Mouse (Mus musculus): Measurements from ENCODE around the gene Relt. TPM values are rescaled to one million over a fixed set of nuclear protein-coding genes. Genes with fewer than 3 reads are reported as not detected.

Relt gene
- polyA plus RNA-seq, 1 experiment from 2014 or later, result 5.0 TPM

DNA sequence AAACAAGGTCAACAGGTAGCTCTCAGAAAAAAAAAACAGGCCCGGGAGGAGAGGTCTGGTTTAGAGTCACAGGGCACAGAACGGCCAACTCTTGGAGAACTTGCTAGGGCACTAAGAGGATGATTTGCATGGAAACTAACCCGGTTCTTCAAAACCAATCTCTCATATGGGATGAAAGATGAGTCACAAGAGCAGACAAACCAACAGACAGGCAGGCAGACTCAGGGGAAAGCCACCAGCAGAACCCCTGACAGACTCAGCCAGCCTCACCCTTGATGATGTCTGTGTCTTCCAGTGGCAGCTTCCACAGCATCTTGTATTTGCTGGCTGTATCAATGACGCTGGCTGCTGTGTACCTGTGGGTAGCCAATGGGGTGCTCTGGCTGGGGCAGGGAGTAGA is 18.7 kb upstream of the Relt start:
- H3K27ac ChIP-seq (ENCODE audit: low read length), result no peak overlapping the region
- no peak overlapping the region for H3K4me2 ChIP-seq (ENCODE audit: low read depth, low read length)
- no peak overlapping the region for H3K9ac ChIP-seq (ENCODE audit: low read length)
- H3K4me3 ChIP-seq (ENCODE audit: low read length), result no peak overlapping the region
- no peak for ATAC-seq (replicated peaks; ENCODE audit: extremely low read depth, insufficient read depth, low FRiP score)
- peaks cover 62% of the 10 kb centered on the region for H3K36me3 ChIP-seq (ENCODE audit: control insufficient read depth, insufficient read depth)
- 80% methylated on average over 4 of the region's 4 CpGs for WGBS
- no peaks in the 10 kb centered on the region for H3K27me3 ChIP-seq (ENCODE audit: control insufficient read depth, insufficient read depth, low read length)
- H3K4me1 ChIP-seq (ENCODE audit: control insufficient read depth, insufficient read depth, low read length), result 0 out of 2 replicates have a peak, but pooled peaks cover 4% of the 10 kb centered on the region
- H3K9me3 ChIP-seq (replicated peaks; ENCODE audit: control insufficient read depth, low read length), result no peaks in the 10 kb centered on the region

DNA sequence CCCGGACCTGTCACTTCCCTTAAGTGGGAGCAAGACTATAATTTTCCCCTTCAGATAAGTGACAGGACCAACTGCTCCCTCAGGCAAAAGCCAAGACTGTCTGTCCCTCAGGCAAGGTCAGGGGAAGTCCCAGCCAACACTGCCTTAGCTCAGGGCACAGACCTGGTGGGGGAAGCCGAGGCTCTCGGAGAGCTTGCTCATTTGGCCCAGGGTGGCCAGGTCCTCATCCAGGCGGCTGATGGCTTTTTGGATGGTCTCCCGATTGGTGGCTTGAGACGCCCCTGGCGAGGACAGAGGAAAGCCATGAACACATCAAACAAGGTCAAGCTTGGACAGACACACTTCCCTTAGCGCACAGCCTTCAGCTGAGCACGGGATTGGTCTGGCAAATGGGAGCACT is 18.3 kb upstream of the Relt start:
- no peaks in the 10 kb centered on the region for H3K27me3 ChIP-seq (ENCODE audit: control insufficient read depth, insufficient read depth, low read length)
- no peak overlapping the region for H3K4me3 ChIP-seq (ENCODE audit: low read length)
- WGBS, result 79% methylated on average over 9 of the region's 9 CpGs
- H3K4me1 ChIP-seq (ENCODE audit: control insufficient read depth, insufficient read depth, low read length), result 0 out of 2 replicates have a peak, but pooled peaks cover 5% of the 10 kb centered on the region
- H3K9ac ChIP-seq (ENCODE audit: low read length), result no peak overlapping the region
- peaks cover 63% of the 10 kb centered on the region for H3K36me3 ChIP-seq (ENCODE audit: control insufficient read depth, insufficient read depth)
- no peaks in the 10 kb centered on the region for H3K9me3 ChIP-seq (replicated peaks; ENCODE audit: control insufficient read depth, low read length)
- H3K4me2 ChIP-seq (ENCODE audit: low read depth, low read length), result no peak overlapping the region
- ATAC-seq (replicated peaks; ENCODE audit: extremely low read depth, insufficient read depth, low FRiP score), result no peak
- no peak overlapping the region for H3K27ac ChIP-seq (ENCODE audit: low read length)

DNA sequence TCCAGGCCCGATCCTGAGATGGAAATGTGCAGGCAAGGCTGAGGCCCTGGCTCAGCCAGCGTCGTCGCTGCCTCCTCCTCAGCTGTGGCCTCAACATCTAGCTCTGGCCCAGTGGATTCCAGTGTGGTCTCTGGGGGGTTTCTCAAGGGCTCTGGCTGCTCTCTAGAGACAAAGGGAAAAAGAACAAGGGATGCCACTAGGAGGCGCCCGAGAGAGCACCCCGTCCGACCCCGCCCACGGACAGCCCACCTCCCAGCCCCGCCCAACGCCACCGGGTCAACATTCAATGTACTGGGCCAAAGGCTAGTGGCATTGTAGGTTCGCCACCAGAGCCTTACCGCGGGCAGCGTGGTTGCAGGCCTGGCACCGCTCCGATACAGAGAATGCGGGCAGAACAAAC is 16.3 kb upstream of the Relt start:
- no peak overlapping the region for H3K9ac ChIP-seq (ENCODE audit: low read length)
- no peak overlapping the region for H3K4me2 ChIP-seq (ENCODE audit: low read depth, low read length)
- H3K36me3 ChIP-seq (ENCODE audit: control insufficient read depth, insufficient read depth), result peaks cover 64% of the 10 kb centered on the region
- 0 out of 2 replicates have a peak overlapping the region, but pooled peaks have one; percentile 4 for H3K4me3 ChIP-seq (ENCODE audit: low read length)
- H3K4me1 ChIP-seq (ENCODE audit: control insufficient read depth, insufficient read depth, low read length), result peaks cover 10% of the 10 kb centered on the region; the same call in 1 of the 2 replicates
- no peaks in the 10 kb centered on the region for H3K27me3 ChIP-seq (ENCODE audit: control insufficient read depth, insufficient read depth, low read length)
- no peaks in the 10 kb centered on the region for H3K9me3 ChIP-seq (replicated peaks; ENCODE audit: control insufficient read depth, low read length)
- no peak overlapping the region for H3K27ac ChIP-seq (ENCODE audit: low read length)
- ATAC-seq (replicated peaks; ENCODE audit: extremely low read depth, insufficient read depth, low FRiP score), result no peak; the same call in 1 of the 2 replicates
- WGBS, result 24% methylated on average over 20 of the region's 20 CpGs

DNA sequence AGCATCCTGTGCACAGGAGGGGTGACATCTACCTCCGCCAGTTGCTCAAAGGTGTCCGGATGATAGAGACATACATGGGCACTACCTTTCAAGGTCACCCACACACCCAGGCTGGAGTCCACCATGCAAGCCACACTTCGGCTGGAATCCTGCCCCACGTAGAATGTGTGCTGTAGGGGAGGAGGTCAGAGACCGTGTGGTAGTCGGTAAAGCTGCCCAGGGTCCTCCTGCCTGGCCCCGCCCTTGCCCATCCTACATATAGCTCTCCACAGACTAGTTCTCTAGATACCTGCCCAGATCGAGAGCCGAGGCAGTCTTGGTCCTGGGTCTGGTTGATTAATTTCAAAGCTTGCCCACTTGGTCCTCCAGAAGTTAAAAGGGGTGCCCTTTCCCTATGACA is 13.5 kb upstream of the Relt start:
- ATAC-seq (replicated peaks; ENCODE audit: extremely low read depth, insufficient read depth, low FRiP score), result no peak
- Histone ChIP-seq H3K27ac (ENCODE audit: low read length) (no peak overlapping the region; the same call in 1 of the 2 replicates), H3K4me2 (ENCODE audit: low read depth, low read length) (no peak overlapping the region), H3K9me3 (replicated peaks; ENCODE audit: control insufficient read depth, low read length) (no peaks in the 10 kb centered on the region), H3K4me3 (ENCODE audit: low read length) (no peak overlapping the region), H3K27me3 (ENCODE audit: control insufficient read depth, insufficient read depth, low read length) (no peaks in the 10 kb centered on the region), H3K9ac (ENCODE audit: low read length) (no peak overlapping the region), H3K4me1 (ENCODE audit: control insufficient read depth, insufficient read depth, low read length) (peaks cover 12% of the 10 kb centered on the region; the same call in 1 of the 2 replicates), H3K36me3 (ENCODE audit: control insufficient read depth, insufficient read depth) (peaks cover 55% of the 10 kb centered on the region)
- WGBS, result 76% methylated on average over 9 of the region's 9 CpGs

DNA sequence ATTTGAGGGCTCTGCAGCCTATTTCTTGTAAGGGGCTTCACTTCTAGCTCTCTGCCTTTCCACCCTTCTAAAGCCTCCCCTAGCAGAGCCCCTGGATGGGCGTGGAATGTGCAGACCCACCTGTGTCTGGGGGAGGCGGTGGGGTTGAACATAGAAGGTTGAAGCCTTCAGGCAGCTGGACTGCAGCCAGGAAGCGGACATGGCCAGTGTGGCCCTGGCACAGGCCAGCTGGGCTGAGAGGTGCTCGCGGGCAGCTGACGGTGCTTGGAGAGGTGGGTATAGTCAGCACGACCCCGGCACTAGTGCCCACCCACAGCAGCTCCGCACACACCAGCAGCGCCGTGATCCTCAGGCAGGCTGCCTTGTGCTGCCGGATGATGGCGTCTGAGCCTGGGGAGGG is 13.0 kb upstream of the Relt start:
- no peak for ATAC-seq (replicated peaks; ENCODE audit: extremely low read depth, insufficient read depth, low FRiP score)
- Histone ChIP-seq H3K9ac (ENCODE audit: low read length) (no peak overlapping the region), H3K36me3 (ENCODE audit: control insufficient read depth, insufficient read depth) (peaks cover 51% of the 10 kb centered on the region), H3K4me3 (ENCODE audit: low read length) (no peak overlapping the region), H3K9me3 (replicated peaks; ENCODE audit: control insufficient read depth, low read length) (no peaks in the 10 kb centered on the region), H3K4me2 (ENCODE audit: low read depth, low read length) (no peak overlapping the region), H3K27ac (ENCODE audit: low read length) (peak overlapping the region; percentile 78), H3K4me1 (ENCODE audit: control insufficient read depth, insufficient read depth, low read length) (peaks cover 12% of the 10 kb centered on the region; the same call in 1 of the 2 replicates), H3K27me3 (ENCODE audit: control insufficient read depth, insufficient read depth, low read length) (no peaks in the 10 kb centered on the region)
- 78% methylated on average over 13 of the region's 13 CpGs for WGBS

DNA sequence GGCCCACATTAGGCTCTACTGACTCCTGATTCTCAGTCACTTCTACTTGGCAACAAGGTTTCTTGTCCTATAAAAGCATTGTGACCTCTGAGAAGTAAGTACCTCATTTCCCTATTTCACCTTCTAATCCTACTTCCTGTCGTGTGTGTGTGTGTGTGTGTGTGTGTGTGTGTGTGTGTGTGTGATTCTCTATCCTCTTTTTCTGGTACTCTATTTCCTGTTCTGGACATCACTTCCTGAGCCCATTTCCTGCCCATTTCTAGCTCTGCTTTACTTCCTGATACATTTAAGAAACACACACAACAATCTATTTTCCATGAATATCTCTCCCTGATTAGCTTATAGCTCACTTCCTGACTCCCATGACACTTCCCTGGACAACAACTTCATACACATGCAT is 12.6 kb upstream of the Relt start:
- H3K9ac ChIP-seq (ENCODE audit: low read length), result no peak overlapping the region
- H3K36me3 ChIP-seq (ENCODE audit: control insufficient read depth, insufficient read depth), result peaks cover 46% of the 10 kb centered on the region
- no peak overlapping the region for H3K4me3 ChIP-seq (ENCODE audit: low read length)
- no peaks in the 10 kb centered on the region for H3K9me3 ChIP-seq (replicated peaks; ENCODE audit: control insufficient read depth, low read length)
- H3K4me1 ChIP-seq (ENCODE audit: control insufficient read depth, insufficient read depth, low read length), result peaks cover 13% of the 10 kb centered on the region
- peak overlapping the region; percentile 78 for H3K27ac ChIP-seq (ENCODE audit: low read length)
- H3K4me2 ChIP-seq (ENCODE audit: low read depth, low read length), result no peak overlapping the region
- 55% methylated on average over 1 of the region's 1 CpGs for WGBS
- H3K27me3 ChIP-seq (ENCODE audit: control insufficient read depth, insufficient read depth, low read length), result no peaks in the 10 kb centered on the region
- ATAC-seq (replicated peaks; ENCODE audit: extremely low read depth, insufficient read depth, low FRiP score), result no peak

DNA sequence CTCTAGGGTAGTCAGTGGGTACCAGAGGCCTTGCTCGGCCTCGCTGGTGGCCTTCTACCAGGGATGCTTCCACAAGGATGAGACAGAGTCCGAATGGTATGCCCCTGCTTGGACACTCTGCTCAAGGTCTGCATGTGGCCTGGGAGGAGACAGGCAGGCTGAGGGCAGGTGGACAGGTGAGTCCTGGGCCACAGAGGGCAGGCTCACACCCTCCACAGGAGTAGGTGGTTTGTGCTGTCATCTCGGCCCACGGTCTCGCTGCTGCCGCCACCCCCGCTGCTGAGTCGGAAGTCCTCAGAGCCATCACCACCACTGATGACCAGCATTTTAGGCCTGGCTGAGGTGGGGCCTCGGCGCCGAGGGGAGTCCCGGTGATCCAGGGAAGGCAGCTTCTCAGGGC is 10.0 kb upstream of the Relt start:
- no peak for ATAC-seq (replicated peaks; ENCODE audit: extremely low read depth, insufficient read depth, low FRiP score)
- 90% methylated on average over 13 of the region's 13 CpGs for WGBS
- Histone ChIP-seq H3K4me1 (ENCODE audit: control insufficient read depth, insufficient read depth, low read length) (peaks cover 25% of the 10 kb centered on the region), H3K4me3 (ENCODE audit: low read length) (no peak overlapping the region), H3K27me3 (ENCODE audit: control insufficient read depth, insufficient read depth, low read length) (no peaks in the 10 kb centered on the region), H3K9me3 (replicated peaks; ENCODE audit: control insufficient read depth, low read length) (no peaks in the 10 kb centered on the region), H3K4me2 (ENCODE audit: low read depth, low read length) (no peak overlapping the region), H3K27ac (ENCODE audit: low read length) (no peak overlapping the region), H3K36me3 (ENCODE audit: control insufficient read depth, insufficient read depth) (peaks cover 26% of the 10 kb centered on the region), H3K9ac (ENCODE audit: low read length) (no peak overlapping the region)

DNA sequence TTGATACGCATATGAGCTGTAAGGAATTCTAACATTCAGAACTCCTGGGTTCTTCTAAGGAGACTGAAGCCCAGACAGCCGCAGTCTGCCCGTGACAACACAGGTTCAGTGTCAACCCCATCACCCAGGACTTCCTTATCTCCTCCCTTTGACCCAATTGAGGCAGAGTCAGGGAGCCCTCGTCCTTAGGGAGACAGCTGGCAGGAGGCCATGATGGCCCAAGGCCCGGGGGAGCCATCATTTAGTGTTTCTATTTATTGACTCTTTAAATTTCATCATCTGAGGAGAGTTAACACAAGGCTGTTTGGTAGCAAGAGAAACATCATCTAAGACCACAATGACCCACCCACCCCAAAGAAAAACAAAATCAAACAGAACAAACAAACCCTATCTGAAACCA is 8.6 kb upstream of the Relt start:
- Histone ChIP-seq H3K27me3 (ENCODE audit: control insufficient read depth, insufficient read depth, low read length) (no peaks in the 10 kb centered on the region), H3K9me3 (replicated peaks; ENCODE audit: control insufficient read depth, low read length) (no peaks in the 10 kb centered on the region), H3K36me3 (ENCODE audit: control insufficient read depth, insufficient read depth) (peaks cover 16% of the 10 kb centered on the region), H3K9ac (ENCODE audit: low read length) (no peak overlapping the region), H3K4me3 (ENCODE audit: low read length) (no peak overlapping the region), H3K27ac (ENCODE audit: low read length) (no peak overlapping the region), H3K4me1 (ENCODE audit: control insufficient read depth, insufficient read depth, low read length) (peaks cover 26% of the 10 kb centered on the region), H3K4me2 (ENCODE audit: low read depth, low read length) (no peak overlapping the region)
- 46% methylated on average over 5 of the region's 5 CpGs for WGBS
- ATAC-seq (replicated peaks; ENCODE audit: extremely low read depth, insufficient read depth, low FRiP score), result no peak

DNA sequence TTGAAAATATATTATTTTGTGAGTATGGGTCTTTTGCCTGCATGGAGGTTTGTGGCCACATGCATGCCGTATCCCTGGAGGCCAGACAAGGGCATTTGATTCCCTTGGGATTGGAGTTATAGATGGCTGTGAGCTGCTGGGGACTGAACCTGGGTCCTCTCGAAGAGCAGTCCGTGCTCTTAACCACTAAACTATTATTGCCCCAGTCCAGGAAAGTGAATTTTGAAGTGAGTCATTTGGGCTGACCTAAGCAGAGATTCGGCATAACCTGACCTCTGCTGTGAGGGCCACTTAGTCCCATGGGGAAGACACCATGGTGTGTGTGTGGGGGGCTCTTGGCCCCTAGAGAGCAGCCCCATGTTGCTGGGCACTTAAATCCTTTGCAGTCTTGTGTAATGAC is 8.1 kb upstream of the Relt start:
- 88% methylated on average over 4 of the region's 4 CpGs for WGBS
- ATAC-seq (replicated peaks; ENCODE audit: extremely low read depth, insufficient read depth, low FRiP score), result no peak
- peaks cover 14% of the 10 kb centered on the region for H3K36me3 ChIP-seq (ENCODE audit: control insufficient read depth, insufficient read depth)

More for the DNA sequence above, 8.1 kb upstream of the Relt start:
- H3K9ac ChIP-seq (ENCODE audit: low read length), result no peak overlapping the region
- no peak overlapping the region for H3K27ac ChIP-seq (ENCODE audit: low read length)
- H3K4me1 ChIP-seq (ENCODE audit: control insufficient read depth, insufficient read depth, low read length), result peaks cover 25% of the 10 kb centered on the region
- no peak overlapping the region for H3K4me2 ChIP-seq (ENCODE audit: low read depth, low read length)
- no peaks in the 10 kb centered on the region for H3K9me3 ChIP-seq (replicated peaks; ENCODE audit: control insufficient read depth, low read length)
- H3K4me3 ChIP-seq (ENCODE audit: low read length), result no peak overlapping the region
- H3K27me3 ChIP-seq (ENCODE audit: control insufficient read depth, insufficient read depth, low read length), result no peaks in the 10 kb centered on the region
